Mouse (Mus musculus) olfactory bulb, adult 2 months (tissue): Measurements from ENCODE around the gene Duoxa1. TPM values are rescaled to one million over a fixed set of nuclear protein-coding genes. Genes with fewer than 3 reads are reported as not detected.

ENCODE experiments used
- H3K27ac ChIP-seq: fragments of 200-500 bp; 2 replicates; pipeline ENCODE4 v1.5.1; 2012; ENCODE audit warnings: low read depth, low read length; ENCODE audit not compliant: insufficient read depth
- H3K4me1 ChIP-seq: fragments of 200-500 bp; 2 replicates; pipeline ENCODE4 v1.6.1; 2012; ENCODE audit warnings: low read length; ENCODE audit not compliant: control insufficient read depth, insufficient read depth
- H3K4me3 ChIP-seq: fragments of 200-500 bp; 2 replicates; pipeline ENCODE4 v1.5.1; 2012; ENCODE audit warnings: mild to moderate bottlenecking, low read depth, low read length, moderate library complexity; ENCODE audit not compliant: insufficient read depth
- CTCF ChIP-seq: fragments of 200-500 bp; IDR thresholded peaks from 2 replicates; pipeline ENCODE4 v1.5.1; 2012; ENCODE audit warnings: low read depth, mild to moderate bottlenecking, low read length, moderate library complexity; ENCODE audit not compliant: insufficient read depth
- POLR2A ChIP-seq: fragments of 200-500 bp; IDR thresholded peaks from 2 replicates; pipeline ENCODE4 v1.6.1; 2012; ENCODE audit warnings: mild to moderate bottlenecking, low read depth, low read length, moderate library complexity; ENCODE audit not compliant: insufficient read depth
- WGBS: fragments of 180-500 bp; shearing (Covaris S2); methylation state at CpG from one replicate; pipeline ENCODE4 v1.1.7; 2018; 5-methylcytosine and 5-hydroxymethylcytosine counted together
- polyA plus RNA-seq: library from polyadenylated mRNA; stranded (reverse); fragments of >200 nt; gene quantifications from 2 replicates; pipeline ENCODE4 v1.2.4, GENCODE M21; 2012; ENCODE audit warnings: low replicate concordance; ENCODE audit not compliant: missing spikeins, insufficient read depth, insufficient read length

The Duoxa1 gene
- polyA plus RNA-seq, 1 experiment = not detected

GRCm38 (mm10) chr2:122300656-122301020 lies 12.9 kb downstream of the Duoxa1 start:
- Histone ChIP-seq H3K4me3 (no peak overlapping the region), H3K27ac (no peak overlapping the region), H3K4me1 (peaks cover 29% of the 10 kb centered on the region)
- 12% methylated on average over 14 of the region's 14 CpGs for WGBS
- TF ChIP-seq CTCF (no peak), POLR2A (no peak)

DNA sequence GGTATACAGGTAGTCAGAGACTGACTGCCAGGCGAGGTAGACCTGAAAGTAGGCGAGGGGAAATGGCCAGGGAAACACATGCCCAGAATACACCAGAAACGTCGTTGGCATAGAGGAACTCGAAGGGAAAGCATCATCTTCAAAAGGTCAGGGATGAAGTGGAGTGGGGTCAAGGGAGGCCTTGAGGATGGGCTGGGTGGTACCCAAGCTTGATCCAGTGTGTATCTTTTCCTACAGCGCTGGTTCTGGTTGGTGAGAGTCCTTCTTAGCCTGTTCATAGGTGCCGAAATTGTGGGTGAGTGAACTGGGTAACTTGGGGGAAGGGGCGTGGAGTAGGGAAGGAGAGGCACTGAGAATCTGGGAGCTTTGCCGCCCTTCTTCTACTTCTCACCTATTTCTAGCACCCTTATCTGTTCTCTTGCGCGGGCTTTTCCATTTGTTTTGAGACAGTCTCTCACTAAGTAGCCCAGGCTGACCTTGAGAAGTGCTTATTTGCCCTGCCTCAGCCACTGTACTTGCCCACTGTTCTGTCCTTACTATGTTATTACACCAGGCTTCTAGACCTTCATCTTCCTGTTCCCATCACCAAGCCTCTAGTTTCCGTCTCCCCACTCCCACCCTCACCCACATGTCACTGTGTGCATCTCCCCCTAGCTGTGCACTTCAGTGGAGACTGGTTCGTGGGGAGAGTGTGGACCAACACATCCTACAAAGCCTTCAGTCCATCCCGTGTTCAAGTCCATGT lies 13.4 kb downstream of the Duoxa1 start:
- WGBS = 38% methylated on average over 14 of the region's 14 CpGs
- H3K4me1 ChIP-seq = peaks cover 29% of the 10 kb centered on the region
- no peak overlapping the region for H3K27ac ChIP-seq

GRCm38 (mm10) chr2:122298596-122299490 lies 14.7 kb downstream of the Duoxa1 start, which contains the start of gene Duoxa2:
TSS of gene Duoxa2 (plus strand) at chr2:122298900.
- TF ChIP-seq CTCF = no peak
- no peak for TF ChIP-seq POLR2A
- H3K4me3 ChIP-seq = no peak within 1 kb of the TSS
- peaks cover 29% of the 10 kb centered on the region for H3K4me1 ChIP-seq
- H3K27ac ChIP-seq = no peak within 1 kb of the TSS
- 1% methylated on average over 43 of the region's 43 CpGs for WGBS

More for the DNA sequence above, 13.4 kb downstream of the Duoxa1 start:
- no peak overlapping the region for H3K4me3 ChIP-seq
- TF ChIP-seq POLR2A (no peak), CTCF (no peak)

- Histone ChIP-seq H3K4me1 (peaks cover 29% of the 10 kb centered on the region), H3K4me3 (no peak within 1 kb of the TSS), H3K27ac (no peak within 1 kb of the TSS)
- no peak for TF ChIP-seq POLR2A
- no peak for TF ChIP-seq CTCF
- 5% methylated on average over 13 of the region's 13 CpGs for WGBS
These were observed 15.4 kb downstream of the Duoxa1 start, which contains the start of gene Duox2 for GRCm38 (mm10) chr2:122298096-122298499. TSS of gene Duox2 (minus strand) at chr2:122298449.

DNA sequence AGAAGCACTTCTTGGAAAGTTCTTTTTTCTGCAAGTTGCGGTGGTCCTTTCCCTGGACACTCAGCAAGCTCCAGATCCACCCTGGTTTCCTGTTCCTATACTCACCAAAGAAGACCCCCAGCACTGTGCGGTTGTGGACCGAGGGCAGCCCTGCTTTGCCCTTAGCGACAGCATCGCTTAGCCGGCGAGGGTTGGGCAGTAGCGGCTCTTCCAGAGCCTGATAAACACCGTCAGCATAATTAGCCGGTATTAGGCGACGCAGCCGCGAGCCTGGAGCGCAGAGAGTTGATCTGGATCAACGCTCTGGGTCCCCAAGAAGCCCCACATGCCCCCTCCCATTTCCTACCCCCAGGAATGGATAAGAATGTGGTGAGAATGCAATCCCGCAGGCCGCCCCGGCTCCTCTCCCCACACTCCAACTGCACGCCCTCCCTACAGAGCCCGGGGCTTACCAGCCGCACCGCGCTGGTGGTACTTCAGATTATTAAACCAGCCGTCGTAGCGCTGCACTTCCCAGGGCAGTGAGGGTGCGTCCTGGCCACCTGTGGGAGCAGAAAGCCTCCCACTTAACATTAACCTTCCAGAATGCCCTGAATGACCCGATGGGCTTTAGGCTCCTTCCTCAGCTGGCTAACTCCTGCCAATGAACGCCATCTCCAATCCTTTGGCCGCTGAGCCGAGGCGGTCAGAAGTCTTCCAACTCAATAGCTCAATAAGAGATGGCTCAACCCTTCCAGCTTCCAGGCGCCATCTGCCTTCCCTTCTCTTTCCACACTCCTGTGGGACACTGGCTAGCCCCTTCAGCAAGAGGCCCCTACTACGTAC lies 16.0 kb downstream of the Duoxa1 start:
- peaks cover 29% of the 10 kb centered on the region for H3K4me1 ChIP-seq
- H3K4me3 ChIP-seq = no peak overlapping the region
- WGBS = 2% methylated on average over 35 of the region's 35 CpGs
- no peak for TF ChIP-seq POLR2A
- TF ChIP-seq CTCF = no peak
- H3K27ac ChIP-seq = no peak overlapping the region

- TF ChIP-seq CTCF (no peak), POLR2A (no peak)
- Histone ChIP-seq H3K4me3 (no peak overlapping the region), H3K4me1 (peaks cover 17% of the 10 kb centered on the region), H3K27ac (no peak overlapping the region)
- WGBS = 7% methylated on average over 7 of the region's 7 CpGs
These were observed 18.6 kb downstream of the Duoxa1 start for GRCm38 (mm10) chr2:122294916-122295315.

GRCm38 (mm10) chr2:122286137-122286536 lies 27.4 kb downstream of the Duoxa1 start:
- no peaks in the 10 kb centered on the region for H3K4me1 ChIP-seq
- WGBS = 47% methylated on average over 7 of the region's 7 CpGs
- no peak for TF ChIP-seq CTCF
- TF ChIP-seq POLR2A = no peak
- H3K4me3 ChIP-seq = no peak overlapping the region
- no peak overlapping the region for H3K27ac ChIP-seq

- WGBS = 91% methylated on average over 9 of the region's 9 CpGs
- H3K4me3 ChIP-seq = no peak overlapping the region
- no peak overlapping the region for H3K27ac ChIP-seq
- H3K4me1 ChIP-seq = no peaks in the 10 kb centered on the region
- TF ChIP-seq CTCF = no peak
These were observed 29.4 kb downstream of the Duoxa1 start for GRCm38 (mm10) chr2:122284091-122284490.
